Mouse (Mus musculus) spleen, adult 2 months (tissue): ENCODE results near the gene Ccdc92b. TPM values are rescaled to one million over a fixed set of nuclear protein-coding genes. Genes with fewer than 3 reads are reported as not detected.

ENCODE experiments used
- DNase-seq, 2 experiments: peaks; one replicate each; pipeline versions ENCODE4 v3.0.0 to v3.0.0-alpha.2; 2012 to 2021; ENCODE audit warnings: low spot score in 2 of 2, low read depth in 1 of 2
- H3K27ac ChIP-seq: fragments of 200-500 bp; 2 replicates; pipeline ENCODE4 v1.5.1; 2012; ENCODE audit warnings: low read length, inconsistent platforms; ENCODE audit not compliant: insufficient read depth
- H3K27me3 ChIP-seq: fragments of 200-500 bp; 2 replicates; pipeline ENCODE4 v1.6.1; 2012; ENCODE audit warnings: mild to moderate bottlenecking, moderate library complexity, low read length, inconsistent platforms; ENCODE audit not compliant: control insufficient read depth, insufficient read depth
- H3K36me3 ChIP-seq: fragments of 200-500 bp; 2 replicates; pipeline ENCODE4 v1.6.1; 2012; ENCODE audit warnings: mild to moderate bottlenecking, low read length, inconsistent platforms; ENCODE audit not compliant: control insufficient read depth, insufficient read depth
- H3K4me1 ChIP-seq: fragments of 200-500 bp; 2 replicates; pipeline ENCODE4 v1.6.1; 2011; ENCODE audit warnings: inconsistent platforms; ENCODE audit not compliant: control insufficient read depth, insufficient read depth, insufficient read length
- H3K4me3 ChIP-seq: fragments of 200-500 bp; 2 replicates; pipeline ENCODE4 v1.5.1; 2011; ENCODE audit warnings: mild to moderate bottlenecking, inconsistent platforms; ENCODE audit not compliant: insufficient read depth, insufficient read length; ENCODE audit errors: extremely low read depth
- CTCF ChIP-seq: fragments of 200-500 bp; IDR thresholded peaks from 2 replicates; pipeline ENCODE4 v1.5.1; 2011; ENCODE audit warnings: mild to moderate bottlenecking, inconsistent platforms; ENCODE audit not compliant: insufficient read depth, insufficient read length, insufficient replicate concordance; ENCODE audit errors: extremely low read depth
- POLR2A ChIP-seq: fragments of 200-500 bp; IDR thresholded peaks from 2 replicates; pipeline ENCODE4 v1.6.1; 2011; ENCODE audit warnings: low read depth, low read length, inconsistent platforms
- WGBS: fragments of 180-500 bp; shearing (Covaris S2); methylation state at CpG from one replicate; pipeline ENCODE4 v1.1.7; 2018; 5-methylcytosine and 5-hydroxymethylcytosine counted together
- polyA plus RNA-seq: library from polyadenylated mRNA; depleted of rRNA; stranded (reverse); fragments of >200 nt; gene quantifications from 2 replicates; pipeline ENCODE4 v1.2.3, GENCODE M21; 2012

Ccdc92b gene
- polyA plus RNA-seq, 1 experiment: 3.1 TPM

DNA sequence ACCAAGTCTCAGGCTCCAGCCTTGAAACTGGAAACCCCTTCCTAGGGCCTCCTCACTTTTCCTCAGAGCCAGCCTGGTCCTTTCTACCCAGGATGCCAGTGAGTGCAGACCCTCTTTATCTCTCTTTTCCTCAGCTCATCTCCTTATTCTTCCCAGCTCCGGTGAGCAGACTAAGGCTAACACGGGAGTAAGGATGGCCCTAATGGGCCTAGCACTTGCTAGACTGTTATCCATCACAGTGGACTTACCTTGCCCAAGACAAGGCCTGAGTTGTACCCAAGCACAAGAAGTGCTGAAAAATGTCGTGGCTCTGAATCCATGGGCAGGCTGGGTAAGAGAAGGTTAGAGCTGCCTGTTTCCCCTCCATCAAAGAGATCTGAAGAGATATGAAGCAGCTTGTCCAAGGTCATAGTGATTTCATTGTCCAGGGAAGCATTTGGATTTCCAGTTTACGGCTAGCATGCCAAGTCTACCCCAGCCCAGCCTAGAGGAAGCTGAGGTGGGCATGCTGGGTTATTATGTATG is 31.2 kb downstream of the Ccdc92b start:
- no peak overlapping the region for H3K27ac ChIP-seq
- WGBS: 59% methylated on average over 4 of the region's 4 CpGs
- no peaks in the 10 kb centered on the region for H3K27me3 ChIP-seq
- H3K36me3 ChIP-seq: no peaks in the 10 kb centered on the region
- TF ChIP-seq POLR2A (no peak), CTCF (no peak)
- H3K4me3 ChIP-seq: no peak overlapping the region
- H3K4me1 ChIP-seq: peaks cover 18% of the 10 kb centered on the region
- DNase-seq: no peak

GRCm38 (mm10) chr11:74652791-74653191 is 33.4 kb downstream of the Ccdc92b start:
- TF ChIP-seq POLR2A (no peak), CTCF (no peak)
- 72% methylated on average over 4 of the region's 4 CpGs for WGBS
- Histone ChIP-seq H3K27me3 (no peaks in the 10 kb centered on the region), H3K4me1 (peaks cover 18% of the 10 kb centered on the region), H3K4me3 (no peak overlapping the region), H3K36me3 (peaks cover 8% of the 10 kb centered on the region), H3K27ac (no peak overlapping the region)
- no peak for DNase-seq

GRCm38 (mm10) chr11:74653385-74653784 is 34.0 kb downstream of the Ccdc92b start:
- H3K4me1 ChIP-seq: peaks cover 18% of the 10 kb centered on the region
- H3K36me3 ChIP-seq: peaks cover 10% of the 10 kb centered on the region
- no peaks in the 10 kb centered on the region for H3K27me3 ChIP-seq
- H3K4me3 ChIP-seq: no peak overlapping the region
- 86% methylated on average over 6 of the region's 6 CpGs for WGBS
- TF ChIP-seq POLR2A: no peak
- TF ChIP-seq CTCF: no peak
- H3K27ac ChIP-seq: no peak overlapping the region
- no peak for DNase-seq

GRCm38 (mm10) chr11:74655941-74656340 is 36.5 kb downstream of the Ccdc92b start:
- TF ChIP-seq POLR2A (no peak), CTCF (no peak)
- no peak for DNase-seq
- WGBS: 71% methylated on average over 3 of the region's 3 CpGs
- H3K36me3 ChIP-seq: peaks cover 29% of the 10 kb centered on the region
- peaks cover 6% of the 10 kb centered on the region; the same call in 1 of the 2 replicates for H3K4me1 ChIP-seq
- H3K27ac ChIP-seq: no peak overlapping the region
- no peaks in the 10 kb centered on the region for H3K27me3 ChIP-seq
- H3K4me3 ChIP-seq: no peak overlapping the region

GRCm38 (mm10) chr11:74660336-74660735 is 40.9 kb downstream of the Ccdc92b start:
- no peak for DNase-seq
- Histone ChIP-seq H3K27ac (no peak overlapping the region), H3K36me3 (peaks cover 49% of the 10 kb centered on the region), H3K4me1 (no peaks in the 10 kb centered on the region), H3K4me3 (no peak overlapping the region), H3K27me3 (no peaks in the 10 kb centered on the region)
- no peak for TF ChIP-seq CTCF
- no peak for TF ChIP-seq POLR2A
- 95% methylated on average over 13 of the region's 13 CpGs for WGBS

- no peaks in the 10 kb centered on the region for H3K27me3 ChIP-seq
- H3K36me3 ChIP-seq: peaks cover 55% of the 10 kb centered on the region
- WGBS: 58% methylated on average over 19 of the region's 19 CpGs
- TF ChIP-seq CTCF (no peak), POLR2A (no peak)
- no peak for DNase-seq
- no peak overlapping the region for H3K4me3 ChIP-seq
- H3K27ac ChIP-seq: no peak overlapping the region
- no peaks in the 10 kb centered on the region for H3K4me1 ChIP-seq
Observed at GRCm38 (mm10) chr11:74661641-74662040, 42.2 kb downstream of the Ccdc92b start.

GRCm38 (mm10) chr11:74662221-74662620 is 42.8 kb downstream of the Ccdc92b start:
- Histone ChIP-seq H3K4me1 (no peaks in the 10 kb centered on the region), H3K4me3 (no peak overlapping the region), H3K27me3 (no peaks in the 10 kb centered on the region), H3K27ac (no peak overlapping the region), H3K36me3 (peaks cover 57% of the 10 kb centered on the region)
- DNase-seq: no peak
- TF ChIP-seq CTCF: no peak
- no peak for TF ChIP-seq POLR2A
- 77% methylated on average over 6 of the region's 6 CpGs for WGBS

- 45% methylated on average over 3 of the region's 3 CpGs for WGBS
- H3K36me3 ChIP-seq: peaks cover 54% of the 10 kb centered on the region
- no peak overlapping the region for H3K4me3 ChIP-seq
- DNase-seq: no peak
- H3K27ac ChIP-seq: no peak overlapping the region
- TF ChIP-seq CTCF (no peak), POLR2A (no peak)
- H3K27me3 ChIP-seq: no peaks in the 10 kb centered on the region
- no peaks in the 10 kb centered on the region for H3K4me1 ChIP-seq
Observed at GRCm38 (mm10) chr11:74664279-74664678, 44.9 kb downstream of the Ccdc92b start.
